Mouse (Mus musculus): Measurements from ENCODE around the gene Erbin.

The Erbin gene

GRCm38 (mm10) chr13:103817935-103818334, 102.4 kb downstream of the Erbin start:
- no peak for DNase-seq (ENCODE audit: low read depth, low spot score)

GRCm38 (mm10) chr13:103807464-103807863, 112.8 kb downstream of the Erbin start:
- no peak for DNase-seq (ENCODE audit: low read depth, low spot score)

- DNase-seq (ENCODE audit: low read depth, low spot score) = peak; percentile 97
Observed at GRCm38 (mm10) chr13:103806210-103806851, 114.0 kb downstream of the Erbin start.

- no peak for DNase-seq (ENCODE audit: low read depth, low spot score)
Observed at GRCm38 (mm10) chr13:103803721-103804120, 116.6 kb downstream of the Erbin start.

GRCm38 (mm10) chr13:103801021-103801420, 119.3 kb downstream of the Erbin start:
- DNase-seq (ENCODE audit: low read depth, low spot score) = no peak

- peak; percentile 20 for DNase-seq (ENCODE audit: low read depth, low spot score)
Observed at GRCm38 (mm10) chr13:103794688-103795543, 125.4 kb downstream of the Erbin start.

- peak; percentile 64 for DNase-seq (ENCODE audit: low read depth, low spot score)
Observed at GRCm38 (mm10) chr13:103779922-103780585, 140.3 kb downstream of the Erbin start.

- DNase-seq (ENCODE audit: low read depth, low spot score) = no peak
Observed at GRCm38 (mm10) chr13:103777126-103777525, 143.2 kb downstream of the Erbin start.

- peak; percentile 97 for DNase-seq (ENCODE audit: low read depth, low spot score)
Observed at GRCm38 (mm10) chr13:103774119-103774757, 146.1 kb downstream of the Erbin start, which contains the start of gene Srek1. Gene Srek1, minus strand, starts transcription at chr13:103774608.

- DNase-seq (ENCODE audit: low read depth, low spot score) = peak; percentile 91
Observed at GRCm38 (mm10) chr13:103773407-103774118, 146.8 kb downstream of the Erbin start.

- no peak for DNase-seq (ENCODE audit: low read depth, low spot score)
Observed at GRCm38 (mm10) chr13:103772917-103773316, 147.4 kb downstream of the Erbin start.

GRCm38 (mm10) chr13:103770821-103771220, 149.5 kb downstream of the Erbin start:
- DNase-seq (ENCODE audit: low read depth, low spot score) = no peak
